Mouse (Mus musculus) cerebellum, postnatal 25 days (tissue): ENCODE measurements around the gene Ppp2r5e.

ENCODE experiments used
- DNase-seq, 2 experiments: peaks; one replicate each; pipeline ENCODE4 v3.0.0; 2021; ENCODE audit warnings: mixed read lengths in 2 of 2

The Ppp2r5e gene

GRCm38 (mm10) chr12:75428719-75429118 is 167.3 kb downstream of the Ppp2r5e start:
- DNase-seq = no peak

GRCm38 (mm10) chr12:75425882-75426281 is 170.2 kb downstream of the Ppp2r5e start:
- DNase-seq = no peak

GRCm38 (mm10) chr12:75424817-75425216 is 171.2 kb downstream of the Ppp2r5e start:
- DNase-seq = no peak

- no peak for DNase-seq
These were observed 171.7 kb downstream of the Ppp2r5e start for GRCm38 (mm10) chr12:75424359-75424758.

GRCm38 (mm10) chr12:75416681-75417080 is 179.4 kb downstream of the Ppp2r5e start, which contains the start of gene Gphb5:
Gene Gphb5 (minus strand): TSS chr12:75416781.
- no peak for DNase-seq

- DNase-seq = no peak
These were observed 181.1 kb downstream of the Ppp2r5e start for GRCm38 (mm10) chr12:75414991-75415390.

GRCm38 (mm10) chr12:75412964-75413363 is 183.1 kb downstream of the Ppp2r5e start:
- DNase-seq = no peak
